Mouse (Mus musculus) myocyte (in vitro differentiated cells): ENCODE measurements around the gene Rftn1.

Experiments used
- E2F4 ChIP-seq: IDR thresholded peaks from one replicate; pipeline ENCODE4 v1.6.1; 2011; ENCODE audit warnings: mild to moderate bottlenecking, control low read depth, moderate library complexity; ENCODE audit not compliant: insufficient read depth
- MYOD1 ChIP-seq, 3 experiments: IDR thresholded peaks; one replicate each; pipeline ENCODE4 v1.6.1; 2011; ENCODE audit warnings: control low read depth in 2 of 3, low read depth in 2 of 3, mild to moderate bottlenecking in 2 of 3, moderate library complexity in 1 of 3; ENCODE audit not compliant: insufficient read length in 2 of 3, control insufficient read depth in 1 of 3
- POLR2A ChIP-seq: IDR thresholded peaks from one replicate; pipeline ENCODE4 v1.6.1; 2011; ENCODE audit warnings: low read depth, mild to moderate bottlenecking, control low read depth, moderate library complexity; ENCODE audit not compliant: insufficient read length
- POLR2AphosphoS2 ChIP-seq: IDR thresholded peaks from one replicate; pipeline ENCODE4 v1.6.1; 2011; ENCODE audit warnings: low read depth, control low read depth; ENCODE audit not compliant: insufficient read length
- SRF ChIP-seq: IDR thresholded peaks from one replicate; pipeline ENCODE4 v1.6.1; 2011; ENCODE audit warnings: low read depth; ENCODE audit not compliant: control insufficient read depth, insufficient read length
- TCF12 ChIP-seq: IDR thresholded peaks from one replicate; pipeline ENCODE4 v1.6.1; 2011; ENCODE audit warnings: mild to moderate bottlenecking, control low read depth; ENCODE audit not compliant: poor library complexity, insufficient read depth, severe bottlenecking
- TCF3 ChIP-seq: IDR thresholded peaks from one replicate; pipeline ENCODE4 v1.6.1; 2011; ENCODE audit warnings: low read depth, control low read depth; ENCODE audit not compliant: insufficient read length
- USF1 ChIP-seq: IDR thresholded peaks from one replicate; pipeline ENCODE4 v1.6.1; 2011; ENCODE audit warnings: low read depth, mild to moderate bottlenecking, control low read depth, moderate library complexity

GRCm38 (mm10) chr17:50070822-50071601 lies 119.5 kb downstream of the Rftn1 start:
- TF ChIP-seq POLR2AphosphoS2 (no peak), USF1 (no peak), POLR2A (no peak), SRF (no peak), E2F4 (no peak), TCF12 (no peak), MYOD1 (IDR thresholded peaks at IDR 0.05; ENCODE audit: control insufficient read depth in 1 of 3, insufficient read length in 2 of 3, low read depth in 2 of 3) (no peak), TCF3 (no peak)
